Mouse (Mus musculus) cerebellum, adult 9-10 months (tissue): ENCODE results near the gene Plcl2.

ENCODE experiments used
- DNase-seq: peaks from one replicate; pipeline ENCODE4 v3.0.0; 2022

Gene Plcl2

GRCm38 (mm10) chr17:50509251-50510104 lies at the start of gene Plcl2:
Gene Plcl2, plus strand, starts transcription at chr17:50509403.
- peak; percentile 71 for DNase-seq

GRCm38 (mm10) chr17:50460301-50460700 lies 48.9 kb upstream of the Plcl2 start:
- DNase-seq = no peak

- no peak for DNase-seq
Observed at GRCm38 (mm10) chr17:50467438-50467837, 41.8 kb upstream of the Plcl2 start.

GRCm38 (mm10) chr17:50469126-50469525 lies 40.1 kb upstream of the Plcl2 start:
- DNase-seq = no peak

GRCm38 (mm10) chr17:50469543-50470431 lies 39.4 kb upstream of the Plcl2 start:
- DNase-seq = no peak

- DNase-seq = peak; percentile 15
Observed at GRCm38 (mm10) chr17:50470432-50471078, 38.6 kb upstream of the Plcl2 start.

- no peak for DNase-seq
Observed at GRCm38 (mm10) chr17:50471230-50471629, 38.0 kb upstream of the Plcl2 start.

GRCm38 (mm10) chr17:50477277-50477676 lies 31.9 kb upstream of the Plcl2 start:
- DNase-seq = no peak

GRCm38 (mm10) chr17:50480867-50481266 lies 28.3 kb upstream of the Plcl2 start:
- no peak for DNase-seq

GRCm38 (mm10) chr17:50483700-50484099 lies 25.5 kb upstream of the Plcl2 start:
- DNase-seq = no peak

GRCm38 (mm10) chr17:50484981-50485380 lies 24.2 kb upstream of the Plcl2 start:
- no peak for DNase-seq

GRCm38 (mm10) chr17:50487058-50487618 lies 22.1 kb upstream of the Plcl2 start:
- no peak for DNase-seq

GRCm38 (mm10) chr17:50487670-50488069 lies 21.5 kb upstream of the Plcl2 start:
- DNase-seq = no peak

- DNase-seq = no peak
Observed at GRCm38 (mm10) chr17:50488406-50488805, 20.8 kb upstream of the Plcl2 start.

GRCm38 (mm10) chr17:50488895-50489294 lies 20.3 kb upstream of the Plcl2 start:
- DNase-seq = no peak

GRCm38 (mm10) chr17:50490644-50491430 lies 18.4 kb upstream of the Plcl2 start:
- DNase-seq = peak; percentile 37

- DNase-seq = no peak
Observed at GRCm38 (mm10) chr17:50491496-50491895, 17.7 kb upstream of the Plcl2 start.

- no peak for DNase-seq
Observed at GRCm38 (mm10) chr17:50495216-50495889, 13.8 kb upstream of the Plcl2 start.

- no peak for DNase-seq
Observed at GRCm38 (mm10) chr17:50498062-50498697, 11.0 kb upstream of the Plcl2 start.

GRCm38 (mm10) chr17:50499091-50499790 lies 10.0 kb upstream of the Plcl2 start:
- no peak for DNase-seq
